Mouse (Mus musculus) CD4-positive helper T cell, adult 2 months (primary cell): ENCODE results near the gene Rilpl1.
"Not testable (repeated sequence)": the region's sequence is repeated elsewhere in the genome, so short reads cannot be mapped to it uniquely, and the experiment has no call there.

ENCODE experiments used
- DNase-seq: peaks from one replicate; pipeline ENCODE4 v3.0.0-alpha.2; 2012; ENCODE audit warnings: low read depth, missing footprints, low spot score

Rilpl1 gene

GRCm38 (mm10) chr5:124529697-124530096 lies 1.5 kb downstream of the Rilpl1 start:
- DNase-seq, result no peak

GRCm38 (mm10) chr5:124529191-124529651 lies 2.0 kb downstream of the Rilpl1 start:
- no peak for DNase-seq

- no peak for DNase-seq
Observed at GRCm38 (mm10) chr5:124528791-124529190, 2.4 kb downstream of the Rilpl1 start.

- no peak for DNase-seq
Observed at GRCm38 (mm10) chr5:124528351-124528750, 2.8 kb downstream of the Rilpl1 start.

GRCm38 (mm10) chr5:124524943-124525342 lies 6.2 kb downstream of the Rilpl1 start:
- DNase-seq, result no peak

GRCm38 (mm10) chr5:124523032-124523431 lies 8.2 kb downstream of the Rilpl1 start:
- peak; percentile 25 for DNase-seq

- no peak for DNase-seq
Observed at GRCm38 (mm10) chr5:124521588-124521987, 9.6 kb downstream of the Rilpl1 start.

- DNase-seq, result no peak
Observed at GRCm38 (mm10) chr5:124518648-124519047, 12.5 kb downstream of the Rilpl1 start.

GRCm38 (mm10) chr5:124515789-124516188 lies 15.4 kb downstream of the Rilpl1 start:
- DNase-seq, result no peak

GRCm38 (mm10) chr5:124510536-124511050 lies 20.6 kb downstream of the Rilpl1 start:
- DNase-seq, result no peak

- DNase-seq, result no peak
Observed at GRCm38 (mm10) chr5:124509742-124510237, 21.4 kb downstream of the Rilpl1 start.

- DNase-seq, result no peak
Observed at GRCm38 (mm10) chr5:124509200-124509599, 22.0 kb downstream of the Rilpl1 start.

- no peak for DNase-seq
Observed at GRCm38 (mm10) chr5:124506731-124507359, 24.3 kb downstream of the Rilpl1 start.

GRCm38 (mm10) chr5:124505235-124505634 lies 26.0 kb downstream of the Rilpl1 start:
- no peak for DNase-seq

- DNase-seq, result no peak
Observed at GRCm38 (mm10) chr5:124503742-124504141, 27.4 kb downstream of the Rilpl1 start.

GRCm38 (mm10) chr5:124501541-124501940 lies 29.6 kb downstream of the Rilpl1 start:
- no peak for DNase-seq

- DNase-seq, result no peak
Observed at GRCm38 (mm10) chr5:124500573-124500972, 30.6 kb downstream of the Rilpl1 start.

GRCm38 (mm10) chr5:124500037-124500436 lies 31.2 kb downstream of the Rilpl1 start:
- not testable (repeated sequence) for DNase-seq

GRCm38 (mm10) chr5:124499001-124499400 lies 32.2 kb downstream of the Rilpl1 start:
- no peak for DNase-seq

GRCm38 (mm10) chr5:124498221-124498876 lies 32.8 kb downstream of the Rilpl1 start:
- no peak for DNase-seq

GRCm38 (mm10) chr5:124496614-124497514 lies 34.3 kb downstream of the Rilpl1 start:
- peak; percentile 83 for DNase-seq

- no peak for DNase-seq
Observed at GRCm38 (mm10) chr5:124495547-124495946, 35.6 kb downstream of the Rilpl1 start.
